In the genomic region with DNA sequence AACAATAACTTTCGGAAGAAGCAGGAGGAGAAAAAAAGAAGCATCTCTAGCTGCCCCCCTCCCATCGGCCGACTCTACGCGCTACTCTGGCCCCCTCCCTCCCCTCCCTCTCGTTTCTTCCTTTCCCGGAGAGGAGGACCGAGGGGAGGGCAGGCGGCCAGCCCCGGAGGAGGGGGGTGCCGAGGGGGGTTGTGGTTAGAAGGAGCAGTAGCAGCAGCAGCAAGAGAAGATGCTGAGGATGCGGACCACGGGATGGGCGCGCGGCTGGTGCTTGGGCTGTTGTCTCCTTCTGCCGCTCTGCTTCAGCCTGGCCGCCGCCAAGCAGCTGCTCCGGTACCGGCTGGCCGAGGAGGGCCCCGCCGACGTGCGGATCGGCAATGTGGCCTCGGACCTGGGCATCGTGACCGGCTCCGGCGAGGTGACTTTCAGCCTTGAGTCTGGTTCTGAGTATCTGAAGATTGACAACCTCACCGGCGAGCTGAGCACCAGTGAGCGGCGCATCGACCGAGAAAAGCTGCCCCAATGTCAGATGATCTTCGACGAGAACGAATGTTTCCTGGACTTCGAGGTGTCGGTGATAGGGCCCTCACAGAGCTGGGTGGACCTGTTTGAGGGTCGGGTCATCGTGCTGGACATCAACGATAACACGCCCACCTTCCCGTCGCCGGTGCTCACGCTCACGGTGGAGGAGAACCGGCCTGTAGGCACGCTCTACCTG, we compare ENCODE assay signal across 7 mouse cellular contexts. TPM values are rescaled to one million over a fixed set of nuclear protein-coding genes. Genes with fewer than 3 reads are reported as not detected.
A peak's percentile ranks its signal among the peaks of the same experiment; 100 is the strongest.
DNase-seq lines count a peak whose midpoint lies in the region; ATAC-seq and TF ChIP-seq lines count a peak whose summit lies in the region.

No protein-coding gene starts in this region.

- 1% methylated on average over 47 of the region's 54 CpGs for WGBS in hindbrain, embryonic 13.5 days
- under 1% methylated on average over 54 of the region's 54 CpGs for WGBS in midbrain, embryonic 13.5 days
- 0% methylated on average over 50 of the region's 54 CpGs for WGBS in stomach, postnatal 0 days

- no peaks in the 10 kb centered on the region for H3K36me3 ChIP-seq in hindbrain, embryonic 13.5 days
- no peaks in the 10 kb centered on the region for H3K36me3 ChIP-seq in midbrain, embryonic 13.5 days
- no peaks in the 10 kb centered on the region for H3K36me3 ChIP-seq in stomach, postnatal 0 days (ENCODE audit: control insufficient read depth, insufficient read depth, low read length)

- no peak for TF ChIP-seq EP300 in stomach, postnatal 0 days (optimal IDR thresholded peaks at IDR 0.05)

- peaks cover 33% of the 10 kb centered on the region for H3K4me1 ChIP-seq in hindbrain, embryonic 13.5 days (replicated peaks)
- H3K4me1 ChIP-seq in midbrain, embryonic 13.5 days (replicated peaks) = peaks cover 29% of the 10 kb centered on the region
- H3K4me1 ChIP-seq in stomach, postnatal 0 days (replicated peaks; ENCODE audit: control insufficient read depth, insufficient read depth) = no peaks in the 10 kb centered on the region

- H3K9me3 ChIP-seq in hindbrain, embryonic 13.5 days = no peaks in the 10 kb centered on the region
- no peaks in the 10 kb centered on the region for H3K9me3 ChIP-seq in midbrain, embryonic 13.5 days
- H3K9me3 ChIP-seq in stomach, postnatal 0 days (ENCODE audit: control insufficient read depth, low read length) = no peaks in the 10 kb centered on the region

- DNase-seq in R1 (ENCODE audit: low read depth, low spot score) = peak; percentile 20
- peak; percentile 25 to 33 for DNase-seq in cerebellum, adult 18-20 months
- peak; percentile 38 to 59 for DNase-seq in frontal cortex, adult 2 months (ENCODE audit: extremely low spot score in 1 of 2, low spot score in 1 of 2)
- peak; percentile 72 to 78 for DNase-seq in left cerebral cortex, postnatal 25 days (ENCODE audit: low spot score in 2 of 2)
- DNase-seq in stomach, postnatal 0 days (ENCODE audit: low spot score) = peak; percentile 43

- 0 out of 2 replicates have a peak, but pooled peaks cover 14% of the 10 kb centered on the region for H3K27me3 ChIP-seq in hindbrain, embryonic 13.5 days
- peaks cover 5% of the 10 kb centered on the region; the same call in 1 of the 2 replicates for H3K27me3 ChIP-seq in midbrain, embryonic 13.5 days
- peaks cover 2% of the 10 kb centered on the region; the same call in 1 of the 2 replicates for H3K27me3 ChIP-seq in stomach, postnatal 0 days (ENCODE audit: control insufficient read depth, insufficient read depth, low read length)

- no peak for TF ChIP-seq CTCF in stomach, postnatal 0 days (IDR thresholded peaks at IDR 0.05; ENCODE audit: low read depth)

- peak overlapping the region; percentile 94 for H3K27ac ChIP-seq in hindbrain, embryonic 13.5 days
- peak overlapping the region; percentile 91 for H3K27ac ChIP-seq in midbrain, embryonic 13.5 days
- peak overlapping the region; percentile 90 for H3K27ac ChIP-seq in stomach, postnatal 0 days (replicated peaks)

- H3K4me3 ChIP-seq in hindbrain, embryonic 13.5 days = peak overlapping the region; percentile 77
- H3K4me3 ChIP-seq in midbrain, embryonic 13.5 days (replicated peaks) = peak overlapping the region; percentile 76
- H3K4me3 ChIP-seq in stomach, postnatal 0 days (ENCODE audit: low read depth, low read length) = peak overlapping the region; percentile 64

- ATAC-seq in hindbrain, embryonic 13.5 days (ENCODE audit: low FRiP score) = no peak
- no peak for ATAC-seq in midbrain, embryonic 13.5 days
- 0 out of 2 replicates have a peak, but pooled peaks have one; percentile 13 for ATAC-seq in stomach, postnatal 0 days (ENCODE audit: low FRiP score, low TSS enrichment)

- intact Hi-C loops in left cerebral cortex, postnatal 25 days (cut with DNase I) = loop anchor here (1.0 to 10.0 kb wide), 9 partner anchors 103 to 1018 kb away; no protein-coding TSS in a partner anchor

- peak overlapping the region; percentile 88 for H3K4me2 ChIP-seq in hindbrain, embryonic 13.5 days
- peak overlapping the region; percentile 88 for H3K4me2 ChIP-seq in midbrain, embryonic 13.5 days (replicated peaks)
- H3K4me2 ChIP-seq in stomach, postnatal 0 days (replicated peaks; ENCODE audit: low read depth) = peak overlapping the region; percentile 80

- H3K9ac ChIP-seq in hindbrain, embryonic 13.5 days = peak overlapping the region; percentile 88
- H3K9ac ChIP-seq in midbrain, embryonic 13.5 days (replicated peaks) = peak overlapping the region; percentile 81
- peak overlapping the region; percentile 58 for H3K9ac ChIP-seq in stomach, postnatal 0 days (ENCODE audit: low read length)

RNA-seq across cellular contexts. Expression of a gene that starts 1.3 kb away (rescaled TPM):
- 38.0 and 41.7 TPM in 2 replicates for polyA plus RNA-seq in frontal cortex, adult 2 months (2012; rRNA removed)
- 20.0 and 22.6 TPM in 2 replicates for polyA plus RNA-seq in hindbrain, embryonic 13.5 days (2015; fragmentation: Nextera tagmentation; extraction: Ambion mirVana)
- 100 to 1,000 TPM; 140 to 158 TPM for total RNA-seq in left cerebral cortex, postnatal 25 days (2021)
- 13.5 and 14.3 TPM in 2 replicates for polyA plus RNA-seq in midbrain, embryonic 13.5 days (2015; fragmentation: Nextera tagmentation; extraction: Ambion mirVana)
- 6.4 and 6.7 TPM in 2 replicates for polyA plus RNA-seq in stomach, postnatal 0 days (2015; fragmentation: Nextera tagmentation; extraction: Ambion mirVana)

Comparison
In these comparisons a context has a peak if more than half of its experiments do, and no peak if none do; other contexts are left out.
1. DNase-seq: peak in every context shown above with its lines; median percentile 75 in left cerebral cortex, postnatal 25 days; 48 in frontal cortex, adult 2 months; 43 in stomach, postnatal 0 days; 29 in cerebellum, adult 18-20 months; 20 in R1.